Mouse (Mus musculus): ENCODE results near the gene Rbpms2.

Rbpms2 gene

DNA sequence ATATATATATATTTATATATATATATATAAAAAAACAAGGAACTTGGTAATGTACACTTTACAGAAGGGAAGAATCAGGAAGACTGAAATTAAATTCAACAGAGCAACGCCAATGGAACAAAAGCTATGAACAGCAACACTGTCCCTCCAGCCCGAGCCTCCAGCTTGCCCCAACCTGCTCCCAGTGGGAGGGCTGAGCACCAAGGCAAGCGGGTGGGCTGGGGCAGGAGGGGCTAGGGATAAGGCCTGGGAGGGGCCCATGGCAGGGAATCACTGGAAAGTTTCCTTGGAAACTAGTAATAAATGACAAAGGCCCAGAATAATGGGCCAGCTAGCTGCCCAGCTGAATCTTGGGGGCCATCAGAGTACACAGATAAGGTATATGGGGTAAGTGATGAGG is 63.0 kb downstream of the Rbpms2 start:
- no peak for DNase-seq (ENCODE audit: extremely low read depth, insufficient read length, low spot score)

DNA sequence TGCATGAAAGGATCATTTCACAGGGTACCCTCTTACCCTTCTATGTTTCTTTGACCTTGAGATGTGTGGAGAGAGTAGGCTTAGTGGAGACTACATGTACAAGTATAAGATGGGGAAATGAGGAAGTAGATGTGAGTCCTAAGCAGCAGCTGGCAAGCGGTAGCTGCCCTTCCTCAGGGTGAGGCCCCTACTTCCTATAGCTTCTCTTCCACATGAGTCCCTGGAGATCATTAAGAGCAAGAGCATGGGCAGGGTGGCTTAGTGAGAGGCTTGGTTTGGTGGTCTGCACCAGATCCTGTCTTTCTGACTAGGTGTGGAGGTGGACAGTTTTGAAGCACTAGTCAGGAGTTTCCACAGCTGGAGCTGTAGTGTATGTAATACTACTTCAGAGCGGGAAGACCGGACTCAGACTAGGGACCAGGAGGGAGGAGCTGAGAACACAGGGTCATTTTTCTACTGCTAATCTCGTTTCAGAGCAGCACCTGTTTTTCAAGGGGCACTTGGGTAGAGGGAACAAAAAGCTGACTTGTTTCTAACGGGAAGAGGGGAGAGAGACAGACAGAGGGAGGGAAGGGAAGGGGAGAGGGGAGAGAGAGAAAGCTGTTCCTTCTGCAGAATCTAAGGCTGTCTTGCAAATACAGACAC is 63.6 kb downstream of the Rbpms2 start:
- DNase-seq (ENCODE audit: extremely low read depth, insufficient read length, low spot score): no peak

DNA sequence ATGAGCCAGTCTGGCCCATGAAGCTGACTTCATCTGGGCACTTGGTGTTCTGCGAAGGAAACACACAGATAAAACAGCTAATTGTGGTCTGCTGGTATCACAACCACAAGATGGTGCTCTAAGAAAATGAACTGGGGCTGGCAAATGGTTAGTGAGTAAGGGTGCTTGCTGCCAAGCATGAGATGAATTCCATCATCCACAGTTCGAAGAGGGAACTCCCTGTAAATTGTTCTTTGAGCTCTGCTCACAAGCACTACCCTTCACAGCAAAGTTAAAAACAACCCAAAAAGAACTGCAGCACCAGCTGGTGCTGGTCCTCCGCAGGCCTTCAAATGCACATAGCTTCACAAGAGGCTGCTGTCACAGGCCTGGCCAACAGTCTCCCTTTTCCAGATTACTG is 66.2 kb downstream of the Rbpms2 start:
- no peak for DNase-seq (ENCODE audit: extremely low read depth, insufficient read length, low spot score)

DNA sequence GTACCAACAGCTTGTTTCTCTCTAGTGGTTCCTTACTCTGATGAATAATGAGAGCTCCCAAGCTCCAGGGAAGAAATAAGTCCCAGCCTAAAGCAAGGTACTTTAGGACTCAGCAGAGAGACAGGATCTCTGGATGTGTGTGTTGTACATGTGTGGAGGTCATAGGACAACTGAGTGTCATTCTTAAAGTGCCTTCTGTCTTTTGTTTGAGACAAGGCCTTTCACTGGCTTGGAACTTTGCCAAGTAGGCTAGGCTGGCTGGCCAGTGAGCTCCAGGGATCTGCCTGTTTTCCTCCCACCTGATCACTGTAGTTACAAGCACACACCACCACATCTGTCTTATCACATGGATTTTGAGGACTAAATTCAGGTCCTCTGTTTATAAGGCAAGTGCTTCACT is 66.9 kb downstream of the Rbpms2 start:
- no peak for DNase-seq (ENCODE audit: extremely low read depth, insufficient read length, low spot score)

DNA sequence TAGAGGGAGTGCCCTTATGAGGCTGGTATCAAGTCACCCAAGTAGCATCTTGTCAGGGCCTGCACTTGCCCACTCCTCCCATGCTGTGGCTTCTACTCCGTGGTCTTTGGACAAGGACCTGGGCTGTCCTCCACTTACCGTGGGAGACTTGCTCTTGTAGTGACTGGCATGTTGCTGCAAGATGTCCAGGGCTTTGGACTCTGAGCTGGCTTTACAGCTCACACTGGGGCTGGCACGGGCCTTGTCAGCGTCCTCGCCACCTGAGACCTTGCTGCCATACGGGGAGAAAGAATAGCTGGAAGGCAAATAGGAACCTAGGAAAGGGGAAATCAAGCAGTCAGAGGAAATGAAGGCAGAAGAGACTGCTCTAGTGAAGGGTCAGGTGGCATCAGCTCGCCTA is 67.9 kb downstream of the Rbpms2 start:
- no peak for DNase-seq (ENCODE audit: extremely low read depth, insufficient read length, low spot score)

DNA sequence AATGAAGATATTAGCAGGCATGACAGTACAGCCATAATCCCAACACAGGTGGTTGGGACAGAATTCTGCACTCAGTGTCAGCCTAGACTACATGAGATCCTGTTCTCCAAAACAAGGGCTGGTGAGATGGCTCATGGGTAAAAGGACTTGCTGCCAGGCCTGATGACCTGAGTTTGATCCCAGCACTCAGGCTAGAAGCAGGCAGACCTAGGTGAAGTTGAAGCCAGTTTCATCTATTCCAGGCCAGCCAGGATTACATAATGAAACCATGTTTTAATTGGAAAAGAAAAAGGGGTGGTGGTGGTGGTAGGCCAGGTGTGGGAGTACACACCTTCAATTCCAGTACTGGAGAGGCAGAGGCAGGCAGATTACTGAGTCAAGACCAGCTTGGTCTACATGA is 68.5 kb downstream of the Rbpms2 start:
- no peak for DNase-seq (ENCODE audit: extremely low read depth, insufficient read length, low spot score)

DNA sequence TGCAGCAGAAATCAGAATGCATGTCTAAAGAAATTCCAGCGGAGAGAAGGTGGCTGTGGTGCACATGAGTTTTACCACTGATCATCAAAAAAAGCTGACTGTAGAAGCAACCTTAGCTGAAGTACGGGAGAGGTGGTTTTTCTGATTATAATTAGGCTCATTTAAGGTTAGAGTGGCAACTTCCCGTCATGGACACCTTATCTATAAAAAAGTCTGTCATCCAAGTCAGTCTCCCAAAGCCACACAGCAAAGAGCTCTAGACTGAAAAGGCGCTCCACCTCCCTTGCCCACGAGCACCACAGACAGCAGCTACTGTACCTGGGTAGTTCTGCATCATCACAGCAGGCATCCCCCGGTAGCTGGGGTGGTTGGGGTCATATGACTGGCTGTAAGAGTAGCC is 71.1 kb downstream of the Rbpms2 start:
- DNase-seq (ENCODE audit: extremely low read depth, insufficient read length, low spot score): no peak

DNA sequence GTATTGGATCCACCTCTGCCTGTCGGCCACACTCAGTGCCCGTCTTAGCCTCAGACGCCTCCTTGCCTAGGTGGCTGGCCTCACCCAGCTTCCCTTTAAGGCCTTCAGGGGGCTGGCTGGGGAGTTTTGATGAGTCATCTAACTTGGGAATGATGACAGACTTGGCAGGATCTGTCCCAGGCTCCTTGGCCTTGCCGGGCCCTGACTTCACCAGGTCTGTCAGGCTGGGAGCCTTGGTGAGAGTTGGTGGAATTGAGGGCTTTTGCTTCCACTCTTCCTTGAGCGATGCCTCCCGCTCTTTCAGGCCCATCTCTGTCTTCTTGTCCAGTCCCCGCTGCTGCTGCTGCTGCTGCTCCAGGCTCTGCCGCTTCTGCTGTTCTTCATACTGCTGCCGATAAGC is 72.8 kb downstream of the Rbpms2 start:
- peak; percentile 58 for DNase-seq (ENCODE audit: extremely low read depth, insufficient read length, low spot score)

DNA sequence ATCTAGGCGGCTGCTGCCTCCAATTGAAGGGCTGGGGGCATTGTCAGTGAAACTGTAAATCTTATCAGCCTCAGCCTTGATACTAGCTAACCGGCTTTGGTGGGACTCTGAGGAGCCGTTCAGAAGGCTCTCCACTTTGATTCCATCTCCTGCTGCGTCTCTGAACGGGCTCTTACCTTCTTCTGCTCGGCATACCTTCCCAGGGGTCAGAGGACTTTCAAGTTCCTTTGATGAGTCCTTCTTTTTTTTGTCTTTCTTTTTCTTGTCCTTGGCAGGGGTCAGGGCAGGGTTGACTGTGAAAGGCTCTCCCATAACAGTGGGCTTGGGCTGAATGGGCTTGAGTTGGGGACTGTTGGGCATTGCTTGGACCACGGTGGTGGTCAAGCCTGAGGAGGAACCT is 73.8 kb downstream of the Rbpms2 start:
- no peak for DNase-seq (ENCODE audit: extremely low read depth, insufficient read length, low spot score)

DNA sequence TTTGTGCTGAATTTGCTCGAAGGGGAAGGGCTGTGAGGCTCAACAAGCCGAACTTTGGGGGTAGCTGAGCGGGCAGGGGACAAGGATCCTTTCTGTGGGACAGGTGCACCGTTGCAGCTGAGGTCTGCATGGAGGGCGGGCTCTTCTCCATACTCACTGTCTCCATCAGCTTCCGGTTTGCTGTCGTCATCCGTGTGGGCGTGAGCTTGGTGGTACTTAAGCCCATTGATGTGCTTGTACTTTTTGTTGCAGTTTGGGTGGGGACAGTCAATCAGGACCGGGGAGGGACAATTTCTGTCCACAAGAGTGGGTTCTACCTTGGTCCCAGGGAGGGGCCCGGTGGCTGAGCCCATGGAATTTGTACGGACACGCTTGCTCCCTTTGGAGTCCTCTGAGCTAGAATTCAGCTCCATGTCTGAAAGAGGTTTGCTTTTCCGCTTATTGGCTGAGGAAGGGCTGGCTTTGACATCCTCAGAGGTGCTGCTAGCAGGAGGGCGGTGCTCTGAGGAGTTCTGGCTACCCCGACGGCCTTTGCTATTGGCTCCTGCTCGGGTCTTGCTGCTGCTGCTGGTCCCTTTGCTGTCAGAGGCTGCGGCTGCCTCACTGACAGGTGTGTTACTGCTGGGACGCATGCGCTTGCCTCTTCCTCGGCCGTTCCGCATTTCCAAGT is 74.6 kb downstream of the Rbpms2 start:
- no peak for DNase-seq (ENCODE audit: extremely low read depth, insufficient read length, low spot score)
